Mouse (Mus musculus) central nervous system, embryonic 14 days (tissue): ENCODE results near the gene Naxe. TPM values are rescaled to one million over a fixed set of nuclear protein-coding genes. Genes with fewer than 3 reads are reported as not detected.

Source experiments
- polyA plus RNA-seq: library from polyadenylated mRNA; depleted of rRNA; stranded (reverse); fragments of >200 nt; gene quantifications from 2 replicates; pipeline ENCODE4 v1.2.3, GENCODE M21; 2012; rRNA removed

Naxe gene
- polyA plus RNA-seq = 95.1 and 96.9 TPM in 2 replicates

DNA sequence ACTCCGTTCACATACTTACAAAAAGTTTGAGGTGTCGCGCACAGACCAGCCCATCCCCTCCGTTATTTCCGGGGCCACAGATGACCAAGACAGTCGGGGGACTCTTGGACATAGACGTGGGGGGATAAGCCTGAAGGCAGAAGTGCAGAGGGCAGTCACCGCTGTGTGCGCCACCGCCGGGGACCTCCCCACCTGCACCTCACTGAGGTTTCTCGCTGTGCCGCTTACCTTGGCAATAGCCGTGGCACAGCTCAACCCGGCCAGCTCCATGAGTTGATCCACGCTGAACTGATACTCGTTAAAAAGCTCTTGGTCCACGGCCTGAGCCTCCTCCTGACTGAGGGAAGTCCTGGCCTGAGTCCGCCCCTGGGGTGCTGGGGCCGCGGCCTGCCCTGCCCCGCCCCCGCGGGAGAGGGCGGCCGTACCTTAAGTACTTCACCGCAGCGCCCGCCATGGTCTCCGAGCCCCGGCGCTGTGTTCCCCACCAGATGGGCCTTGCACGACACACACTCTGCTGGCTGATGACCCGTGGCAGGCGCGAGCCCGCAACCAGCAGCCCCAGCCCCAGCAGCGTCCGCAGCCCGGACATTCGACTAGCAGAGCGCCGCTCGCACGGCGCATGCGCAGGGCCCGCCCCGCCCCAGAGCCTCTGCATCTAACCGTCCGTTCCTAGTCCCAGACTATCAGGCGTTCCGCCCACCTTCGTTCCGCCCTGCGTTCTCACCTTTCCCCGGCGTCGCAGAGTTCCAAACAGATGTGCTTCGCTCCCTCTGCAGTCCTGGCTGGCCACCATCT is at the start of gene Naxe:
TSS of gene Naxe (minus strand) at position 594 of the 795 bp plus-strand sequence.

DNA sequence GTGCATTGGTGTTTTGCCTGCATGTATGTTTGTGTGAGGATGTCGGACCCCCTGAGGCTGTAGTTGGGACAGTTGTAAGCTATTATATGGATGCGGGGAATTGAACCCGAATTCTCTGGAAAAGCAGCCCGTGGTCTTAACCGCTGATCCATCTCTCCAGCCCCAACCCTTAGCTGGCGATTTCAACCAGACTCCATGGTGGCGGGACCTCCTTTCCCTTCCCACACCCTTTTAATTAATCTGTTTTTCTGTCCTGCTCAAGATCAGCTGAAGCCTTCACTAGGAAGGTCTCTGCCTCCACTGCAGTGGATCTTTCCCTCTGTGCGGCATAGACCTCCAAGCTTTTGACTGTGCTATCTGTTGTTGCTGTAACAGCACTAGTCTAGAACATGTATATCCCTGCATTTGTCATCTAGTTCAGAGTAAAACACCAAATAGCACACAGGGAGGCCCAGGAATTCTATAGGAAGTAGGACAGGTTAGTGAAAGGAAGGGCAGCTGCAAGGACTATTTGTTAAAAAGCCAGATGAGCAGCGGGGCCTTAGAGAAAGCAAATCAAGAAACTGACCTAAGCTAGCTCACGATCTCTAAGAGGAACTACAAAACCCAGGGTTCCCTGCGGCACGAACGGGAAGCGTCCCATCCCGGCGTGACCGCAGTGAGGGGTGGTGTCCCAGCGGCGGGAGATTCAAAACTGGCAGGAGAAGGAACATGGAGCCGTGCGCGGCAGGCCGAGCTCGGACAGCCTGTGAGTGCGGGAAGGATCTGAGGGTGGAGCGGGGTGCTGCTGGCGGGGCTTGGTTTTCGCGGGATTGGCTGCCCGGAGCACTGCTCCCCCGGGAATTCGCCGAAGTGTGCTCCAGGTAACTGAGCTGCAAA is 23.3 kb upstream of the Naxe start, which contains the start of gene Iqgap3:
TSS of gene Iqgap3 (plus strand) at position 627 of the 879 bp plus-strand sequence.

GRCm38 (mm10) chr3:88078204-88078603 is 19.9 kb upstream of the Naxe start, which contains the start of gene Ttc24:
Ttc24 (minus strand) TSS chr3:88078304.

GRCm38 (mm10) chr3:88042661-88043421 is 15.5 kb downstream of the Naxe start, which contains the start of gene Gpatch4:
Gpatch4 (plus strand) TSS chr3:88043108.

DNA sequence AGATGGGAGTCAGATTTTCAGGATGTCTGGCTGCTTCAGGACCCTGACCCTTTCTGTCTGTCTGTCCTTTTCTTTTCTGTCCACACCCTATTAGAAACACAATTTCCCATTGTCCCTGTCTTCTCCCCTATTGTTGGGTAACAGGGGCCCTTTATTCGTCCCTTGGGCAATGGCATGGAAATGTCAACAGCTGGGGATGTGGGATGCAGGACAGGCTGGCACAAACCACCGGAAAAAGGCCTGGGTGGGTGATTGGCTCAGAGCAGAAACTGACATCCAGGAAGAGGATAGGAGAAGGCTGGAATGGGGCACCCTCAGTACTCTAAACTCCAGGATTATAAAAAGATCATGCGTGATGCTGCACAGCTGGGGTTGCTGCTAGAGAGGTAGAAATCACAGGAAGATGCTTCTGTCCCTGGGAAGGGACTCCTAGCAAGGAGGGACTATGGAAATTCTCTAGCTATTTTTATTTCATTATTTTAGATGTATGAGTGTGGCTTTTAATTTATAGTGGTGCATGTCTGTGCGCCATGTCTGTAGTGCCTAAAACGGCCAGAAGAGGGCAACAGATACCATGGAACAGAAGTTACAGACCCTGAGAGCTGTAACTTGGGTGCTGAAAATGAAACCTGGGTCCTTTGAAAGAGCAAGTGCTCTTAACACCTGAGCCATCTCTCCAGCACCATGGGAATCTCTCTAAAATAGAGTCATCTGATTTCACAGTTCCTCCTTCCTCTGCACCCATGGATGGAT is 30.7 kb downstream of the Naxe start, which contains the start of gene Hapln2:
TSS of gene Hapln2 (minus strand) at position 150 of the 753 bp plus-strand sequence.

Other genes starting within 250 kb of the Naxe start
- 13.9 and 24.8 TPM in 2 replicates for gene Pear1, start 234.2 kb downstream of the Naxe start, polyA plus RNA-seq
- 0.01 TPM in 1 of 2 replicates, not detected in the other for gene Sh2d2a, start 211.7 kb downstream of the Naxe start, polyA plus RNA-seq
- 56.0 and 60.4 TPM in 2 replicates for gene Prcc, start 172.9 kb downstream of the Naxe start, polyA plus RNA-seq
- 184 and 192 TPM in 2 replicates for gene Hdgf, start 152.2 kb downstream of the Naxe start, polyA plus RNA-seq
- gene Mrpl24, start 139.0 kb downstream of the Naxe start, polyA plus RNA-seq = 110 and 113 TPM in 2 replicates
- gene Isg20l2, start 128.2 kb downstream of the Naxe start, polyA plus RNA-seq = 28.2 and 29.1 TPM in 2 replicates
- 49.8 and 52.1 TPM in 2 replicates for gene Rrnad1, start 127.8 kb downstream of the Naxe start, polyA plus RNA-seq
- 42.6 and 66.3 TPM in 2 replicates for gene Crabp2, start 109.8 kb downstream of the Naxe start, polyA plus RNA-seq
- 42.3 and 48.2 TPM in 2 replicates for gene Nes, start 87.4 kb downstream of the Naxe start, polyA plus RNA-seq
- gene Bcan, start 58.3 kb downstream of the Naxe start, polyA plus RNA-seq = 53.5 and 58.6 TPM in 2 replicates
- gene Hapln2, start 30.9 kb downstream of the Naxe start, polyA plus RNA-seq = 0.76 and 0.87 TPM in 2 replicates
- gene Gpatch4, start 15.4 kb downstream of the Naxe start, polyA plus RNA-seq = 16.2 and 17.5 TPM in 2 replicates
- 0.09 TPM in 1 of 2 replicates, not detected in the other for gene Ttc24, start 19.8 kb upstream of the Naxe start, polyA plus RNA-seq
- 14.2 and 15.2 TPM in 2 replicates for gene Iqgap3, start 23.5 kb upstream of the Naxe start, polyA plus RNA-seq
- 46.1 and 48.3 TPM in 2 replicates for gene Mef2d, start 83.9 kb upstream of the Naxe start, polyA plus RNA-seq
- gene Rhbg, start 196.2 kb upstream of the Naxe start, polyA plus RNA-seq = 0.27 and 0.95 TPM in 2 replicates
- 0.09 and 0.23 TPM in 2 replicates for gene Gm38392, start 228.7 kb upstream of the Naxe start, polyA plus RNA-seq
- 5.3 and 6.7 TPM in 2 replicates for gene Tsacc, start 238.5 kb upstream of the Naxe start, polyA plus RNA-seq
- gene Cct3, start 238.6 kb upstream of the Naxe start, polyA plus RNA-seq = 345 and 353 TPM in 2 replicates